Mouse (Mus musculus) midbrain, embryonic 10.5 days (tissue): ENCODE results near the gene Cdk11b. TPM values are rescaled to one million over a fixed set of nuclear protein-coding genes. Genes with fewer than 3 reads are reported as not detected.
A peak's percentile ranks its signal among the peaks of the same experiment; 100 is the strongest.

Experiments
- DNase-seq: peaks from one replicate; pipeline ENCODE4 v3.0.0-alpha.2; 2017; ENCODE audit warnings: low spot score
- H3K27ac ChIP-seq: fragments of 300-500 bp; sonication (generic); replicated peaks from 2 replicates; pipeline ENCODE4 v1.5.1; 2016; ENCODE audit warnings: mild to moderate bottlenecking
- H3K27me3 ChIP-seq: fragments of 300-500 bp; sonication (generic); 2 replicates; pipeline ENCODE4 v1.6.1; 2016; ENCODE audit warnings: low read depth, mild to moderate bottlenecking; ENCODE audit not compliant: poor library complexity, severe bottlenecking
- H3K36me3 ChIP-seq: fragments of 300-500 bp; sonication (generic); 2 replicates; pipeline ENCODE4 v1.6.1; 2016; ENCODE audit warnings: mild to moderate bottlenecking, moderate library complexity
- H3K4me1 ChIP-seq: fragments of 300-500 bp; sonication (generic); 2 replicates; pipeline ENCODE4 v1.6.1; 2016
- H3K4me3 ChIP-seq: fragments of 300-500 bp; sonication (generic); 2 replicates; pipeline ENCODE4 v1.5.1; 2016; ENCODE audit warnings: mild to moderate bottlenecking, moderate library complexity
- H3K9me3 ChIP-seq: fragments of 300-500 bp; sonication (generic); replicated peaks from 2 replicates; pipeline ENCODE4 v1.6.1; 2016; ENCODE audit warnings: mild to moderate bottlenecking
- WGBS: fragments of 180-500 bp; shearing (Covaris S2); methylation state at CpG from one replicate; pipeline ENCODE4 v1.1.7; 2016; 5-methylcytosine and 5-hydroxymethylcytosine counted together
- polyA plus RNA-seq: library from polyadenylated mRNA; unstranded; fragments of >200 nt; fragmentation: Nextera tagmentation; extraction: Ambion mirVana; gene quantifications from 2 replicates; pipeline ENCODE4 v1.2.1, GENCODE M21; 2016

Cdk11b gene
- polyA plus RNA-seq, 1 experiment from 2014 or later: 79.6 TPM

DNA sequence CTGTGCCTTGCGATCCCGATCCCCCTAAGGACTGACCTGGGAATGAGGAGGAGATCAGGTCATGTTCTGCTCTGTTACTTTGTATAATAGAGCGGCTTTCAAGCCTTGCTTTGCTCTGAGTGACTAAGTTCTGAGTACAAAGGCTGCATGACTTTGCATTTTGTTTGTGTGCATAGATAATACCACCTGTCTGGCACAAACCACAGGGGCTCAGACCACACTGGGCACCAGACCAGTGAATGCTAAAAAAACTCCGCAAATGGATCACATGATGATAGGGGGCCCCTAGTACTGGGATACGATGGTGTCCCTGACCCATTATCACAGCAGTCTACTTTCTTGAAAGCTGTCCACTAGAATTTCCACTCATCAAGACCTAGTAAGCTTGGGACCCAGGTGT lies 28.0 kb upstream of the Cdk11b start:
- Histone ChIP-seq H3K36me3 (no peaks in the 10 kb centered on the region), H3K27ac (no peak overlapping the region), H3K9me3 (0 out of 2 replicates have a peak, but pooled peaks cover 2% of the 10 kb centered on the region), H3K4me3 (no peak overlapping the region), H3K27me3 (no peaks in the 10 kb centered on the region), H3K4me1 (peaks cover 6% of the 10 kb centered on the region)
- DNase-seq: no peak
- 81% methylated on average over 5 of the region's 5 CpGs for WGBS

DNA sequence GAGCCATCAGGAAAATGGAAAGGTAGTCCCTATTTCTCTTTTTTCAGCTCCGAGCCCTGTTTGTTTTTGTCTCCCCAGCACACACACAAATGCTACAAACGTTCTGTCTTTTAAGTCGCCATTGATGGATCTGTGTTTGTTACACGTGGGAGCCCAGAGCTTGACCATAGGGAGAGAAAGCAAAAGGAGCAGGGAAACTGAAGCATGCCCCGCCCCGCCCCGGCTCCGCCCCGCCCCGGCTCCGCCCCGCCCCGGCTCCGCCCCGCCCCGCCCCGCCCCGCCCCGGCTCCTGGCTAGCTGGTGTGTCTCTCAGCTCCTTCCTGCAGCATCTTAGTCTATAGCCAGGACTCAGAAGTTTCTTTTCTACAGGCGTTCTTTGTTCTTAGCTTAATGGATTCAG lies 26.1 kb upstream of the Cdk11b start:
- H3K4me3 ChIP-seq: no peak overlapping the region
- H3K4me1 ChIP-seq: peaks cover 20% of the 10 kb centered on the region
- H3K27me3 ChIP-seq: no peaks in the 10 kb centered on the region
- H3K36me3 ChIP-seq: peaks cover 11% of the 10 kb centered on the region
- no peak overlapping the region for H3K27ac ChIP-seq
- 20% methylated on average over 20 of the region's 20 CpGs for WGBS
- 0 out of 2 replicates have a peak, but pooled peaks cover 2% of the 10 kb centered on the region for H3K9me3 ChIP-seq
- DNase-seq: no peak

DNA sequence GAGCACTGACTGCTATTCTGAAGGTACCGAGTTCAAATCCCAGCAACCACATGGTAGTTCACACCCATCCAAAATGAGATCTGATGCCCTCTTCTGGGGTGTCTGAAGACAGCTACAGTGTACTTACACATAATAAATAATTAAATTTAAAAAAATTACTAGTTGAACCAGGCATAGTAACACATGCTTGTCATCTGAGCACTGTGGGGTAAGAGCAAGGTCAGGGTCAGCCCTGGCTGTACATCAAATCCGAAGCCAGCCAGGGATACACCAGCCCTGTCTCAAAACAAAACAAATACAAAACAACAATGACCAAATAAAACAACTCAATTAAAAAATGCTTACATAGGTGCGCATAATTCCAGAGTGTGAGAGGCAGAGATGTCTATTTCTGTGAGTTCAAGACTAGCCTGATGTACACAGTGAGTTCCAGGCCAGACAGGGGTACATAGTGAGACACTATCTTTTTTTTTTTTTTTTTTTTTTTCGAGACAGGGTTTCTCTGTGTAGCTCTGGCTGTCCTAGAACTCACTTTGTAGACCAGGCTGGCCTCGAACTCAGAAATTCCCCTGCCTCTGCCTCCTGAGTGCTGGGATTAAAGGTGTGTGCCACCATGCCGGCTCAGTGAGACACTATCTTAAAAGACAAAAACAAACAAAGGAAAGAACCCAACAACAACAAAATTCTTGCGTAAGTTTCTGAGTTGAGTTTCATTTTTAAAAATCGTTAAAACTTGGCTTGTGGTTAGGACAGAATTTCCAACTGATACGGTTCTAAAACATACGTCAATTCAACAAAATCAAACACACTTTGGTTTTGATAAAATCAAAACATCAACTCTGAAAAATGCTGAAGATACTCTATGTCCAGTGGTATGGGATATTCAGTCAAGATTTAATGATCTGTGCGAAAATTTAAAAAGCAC lies 24.5 kb upstream of the Cdk11b start:
- DNase-seq: no peak
- Histone ChIP-seq H3K27ac (peak overlapping the region; percentile 100), H3K36me3 (peaks cover 27% of the 10 kb centered on the region), H3K9me3 (0 out of 2 replicates have a peak, but pooled peaks cover 2% of the 10 kb centered on the region), H3K27me3 (no peaks in the 10 kb centered on the region), H3K4me3 (peak overlapping the region; percentile 100), H3K4me1 (peaks cover 20% of the 10 kb centered on the region)
- 89% methylated on average over 11 of the region's 11 CpGs for WGBS

DNA sequence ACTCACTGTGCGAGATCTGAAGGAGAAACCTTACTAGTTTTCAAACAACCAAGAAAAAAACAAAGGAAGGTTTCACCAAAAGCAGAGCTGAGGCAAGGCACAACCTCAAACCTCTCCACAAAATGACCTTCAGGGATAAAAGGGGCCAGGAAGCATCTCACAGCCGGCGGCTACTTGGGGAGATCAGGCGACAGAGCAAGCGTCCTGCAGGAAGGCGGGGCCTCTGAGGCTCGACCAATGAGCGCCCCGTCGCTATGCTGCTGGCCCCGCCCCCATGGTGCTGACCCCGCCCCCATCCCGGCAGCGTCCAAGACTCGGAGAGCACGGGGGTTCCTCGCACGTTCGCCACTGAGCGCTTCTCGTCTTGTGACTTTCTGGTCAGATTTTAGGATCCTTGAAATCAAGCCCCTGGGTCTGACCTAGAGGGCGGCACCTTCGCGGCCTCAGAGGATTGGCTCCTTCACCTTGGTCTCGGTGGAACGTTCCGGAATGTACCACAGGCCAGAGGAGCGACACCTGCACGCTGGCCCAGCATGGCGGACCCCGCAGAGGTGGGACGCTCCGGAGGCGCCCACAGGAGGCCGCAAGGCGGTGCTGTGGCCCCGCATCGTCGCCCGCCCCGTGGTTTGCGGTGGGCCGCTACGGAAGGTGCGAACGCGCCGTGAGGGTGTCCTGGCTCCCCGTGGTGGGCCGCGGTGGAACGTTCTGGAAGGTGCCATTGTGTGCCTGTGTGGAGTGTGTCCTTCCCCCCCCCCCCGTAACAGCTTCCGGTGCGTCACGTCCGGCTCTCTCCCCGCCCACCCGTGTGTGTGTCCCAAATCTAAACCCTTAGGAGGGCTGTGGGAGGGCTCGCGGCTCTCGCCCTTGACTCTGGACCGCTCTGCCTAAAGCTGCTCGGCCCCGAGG lies 23.3 kb upstream of the Cdk11b start, which contains the start of gene Slc35e2:
Gene Slc35e2 (plus strand): TSS at position 326 of the 906 bp plus-strand sequence.
- H3K4me1 ChIP-seq: peaks cover 20% of the 10 kb centered on the region
- peaks cover 38% of the 10 kb centered on the region for H3K36me3 ChIP-seq
- H3K9me3 ChIP-seq: 0 out of 2 replicates have a peak, but pooled peaks cover 2% of the 10 kb centered on the region
- peak within 1 kb of the TSS; percentile 100 for H3K4me3 ChIP-seq
- H3K27me3 ChIP-seq: no peaks in the 10 kb centered on the region
- H3K27ac ChIP-seq: peak within 1 kb of the TSS; percentile 100
- WGBS: under 1% methylated on average over 64 of the region's 65 CpGs
- peak; percentile 96 for DNase-seq

DNA sequence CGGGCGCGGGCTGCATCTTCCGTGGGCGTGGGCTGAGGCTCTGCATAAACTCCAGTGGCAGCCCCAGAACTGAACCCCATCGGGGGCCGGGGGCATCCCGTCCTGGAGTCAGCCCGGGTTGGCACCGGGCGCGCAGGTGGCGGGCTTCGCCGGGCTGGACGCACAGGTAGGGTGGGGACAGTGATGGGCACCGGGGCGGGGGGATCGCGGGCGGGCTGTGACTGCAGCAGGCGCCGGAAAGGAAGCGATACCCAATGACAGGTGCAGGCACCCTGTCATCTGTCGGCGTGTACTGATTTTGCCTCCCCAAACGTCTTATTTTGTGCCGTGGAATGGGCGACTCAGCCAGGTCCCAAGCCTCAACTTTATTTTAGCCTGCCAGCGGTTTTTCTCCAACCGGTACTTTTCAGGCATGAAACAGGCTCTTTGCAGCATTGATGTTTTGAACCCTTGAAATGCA lies 22.6 kb upstream of the Cdk11b start:
- no peak for DNase-seq
- peaks cover 45% of the 10 kb centered on the region for H3K36me3 ChIP-seq
- H3K27ac ChIP-seq: peak overlapping the region; percentile 100
- no peaks in the 10 kb centered on the region for H3K27me3 ChIP-seq
- WGBS: 2% methylated on average over 31 of the region's 31 CpGs
- H3K4me1 ChIP-seq: peaks cover 20% of the 10 kb centered on the region
- 0 out of 2 replicates have a peak, but pooled peaks cover 2% of the 10 kb centered on the region for H3K9me3 ChIP-seq
- H3K4me3 ChIP-seq: peak overlapping the region; percentile 100

DNA sequence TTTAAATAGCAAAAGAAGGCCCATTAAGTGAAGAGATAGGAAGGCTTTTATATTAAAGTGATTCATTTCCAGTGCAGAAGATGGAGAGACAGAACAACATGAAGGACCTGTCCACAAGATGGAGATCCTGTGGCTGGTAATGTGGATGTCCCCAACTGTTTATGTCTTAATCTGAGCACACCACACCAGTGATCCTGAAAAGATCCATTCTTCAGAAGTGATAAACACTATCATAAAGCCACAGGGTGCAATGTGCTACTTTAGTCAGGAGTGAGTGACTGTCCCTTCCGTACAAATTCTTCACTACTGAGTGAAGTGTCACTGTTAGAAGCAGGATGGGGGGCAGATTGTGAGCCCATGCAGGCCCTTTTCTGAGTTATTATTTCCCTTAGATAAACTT lies 21.9 kb upstream of the Cdk11b start:
- Histone ChIP-seq H3K9me3 (0 out of 2 replicates have a peak, but pooled peaks cover 2% of the 10 kb centered on the region), H3K36me3 (peaks cover 50% of the 10 kb centered on the region), H3K4me3 (peak overlapping the region; percentile 100), H3K27me3 (no peaks in the 10 kb centered on the region), H3K4me1 (peaks cover 20% of the 10 kb centered on the region), H3K27ac (no peak overlapping the region)
- WGBS: 87% methylated on average over 1 of the region's 1 CpGs
- DNase-seq: no peak

DNA sequence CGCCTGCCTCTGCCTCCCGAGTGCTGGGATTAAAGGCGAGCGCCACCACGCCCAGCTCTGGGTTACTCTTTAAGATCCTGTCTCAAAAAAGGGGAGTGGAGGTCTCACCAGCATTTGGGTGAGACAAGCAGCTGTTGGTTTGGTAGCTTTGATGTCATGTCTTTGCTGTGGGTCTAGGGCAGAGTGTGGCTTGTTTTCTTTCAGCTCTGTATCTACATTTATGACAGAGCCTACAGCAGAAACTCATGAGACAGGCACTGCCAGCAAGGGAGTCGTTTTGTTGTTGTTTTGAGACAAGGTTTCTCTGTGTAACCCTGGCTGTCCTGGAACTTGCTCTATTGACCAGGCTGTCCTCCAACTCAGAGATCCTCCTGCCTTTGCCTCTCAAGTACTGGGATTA lies 20.9 kb upstream of the Cdk11b start:
- peaks cover 53% of the 10 kb centered on the region for H3K36me3 ChIP-seq
- DNase-seq: no peak
- no peaks in the 10 kb centered on the region for H3K27me3 ChIP-seq
- 92% methylated on average over 6 of the region's 6 CpGs for WGBS
- no peak overlapping the region for H3K4me3 ChIP-seq
- no peak overlapping the region for H3K27ac ChIP-seq
- no peaks in the 10 kb centered on the region for H3K9me3 ChIP-seq
- peaks cover 20% of the 10 kb centered on the region for H3K4me1 ChIP-seq

DNA sequence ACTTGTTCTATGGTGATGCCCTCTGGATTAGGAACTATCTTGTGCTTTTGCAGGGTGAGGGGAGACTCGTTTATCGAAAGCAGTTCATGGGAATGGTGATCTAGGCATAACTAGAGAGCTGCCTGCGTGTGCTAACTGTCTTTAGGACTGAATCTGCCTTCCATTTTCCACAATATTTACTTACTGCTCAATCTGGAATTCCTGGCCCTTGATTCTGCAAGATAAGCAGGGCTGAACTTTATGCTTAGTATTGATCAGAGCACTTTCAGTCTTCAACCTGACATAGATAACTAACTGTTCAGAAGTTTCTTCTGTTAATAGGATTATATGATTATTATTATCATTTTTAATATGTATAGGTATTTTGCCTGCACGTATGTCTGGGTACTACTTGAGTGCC lies 19.5 kb upstream of the Cdk11b start:
- DNase-seq: no peak
- WGBS: 92% methylated on average over 4 of the region's 4 CpGs
- Histone ChIP-seq H3K36me3 (peaks cover 63% of the 10 kb centered on the region), H3K4me1 (peaks cover 20% of the 10 kb centered on the region), H3K27ac (no peak overlapping the region), H3K9me3 (no peaks in the 10 kb centered on the region), H3K27me3 (no peaks in the 10 kb centered on the region), H3K4me3 (no peak overlapping the region)

DNA sequence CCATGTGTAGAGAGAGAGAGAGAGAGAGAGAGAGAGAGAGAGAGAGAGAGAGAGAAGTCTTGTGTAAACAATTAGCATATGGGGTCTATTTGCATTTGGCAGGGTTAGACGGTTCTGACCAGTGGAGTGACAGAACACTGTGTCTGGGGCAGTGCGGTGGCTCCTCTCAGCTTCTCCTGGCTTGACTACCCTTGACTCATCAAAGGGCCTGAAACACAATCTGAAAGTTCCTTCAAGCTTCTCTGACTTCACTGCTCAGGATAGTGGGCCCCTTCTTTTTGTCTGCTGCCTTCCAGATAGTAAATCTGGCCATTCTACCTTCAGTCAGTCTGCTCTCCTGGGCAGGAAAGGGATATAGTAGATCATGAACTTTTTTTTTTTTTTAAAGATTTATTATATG lies 17.8 kb upstream of the Cdk11b start:
- WGBS: 80% methylated on average over 2 of the region's 2 CpGs
- H3K27ac ChIP-seq: no peak overlapping the region
- no peaks in the 10 kb centered on the region for H3K9me3 ChIP-seq
- no peak overlapping the region for H3K4me3 ChIP-seq
- H3K27me3 ChIP-seq: no peaks in the 10 kb centered on the region
- H3K4me1 ChIP-seq: peaks cover 13% of the 10 kb centered on the region
- DNase-seq: no peak
- H3K36me3 ChIP-seq: peaks cover 77% of the 10 kb centered on the region

DNA sequence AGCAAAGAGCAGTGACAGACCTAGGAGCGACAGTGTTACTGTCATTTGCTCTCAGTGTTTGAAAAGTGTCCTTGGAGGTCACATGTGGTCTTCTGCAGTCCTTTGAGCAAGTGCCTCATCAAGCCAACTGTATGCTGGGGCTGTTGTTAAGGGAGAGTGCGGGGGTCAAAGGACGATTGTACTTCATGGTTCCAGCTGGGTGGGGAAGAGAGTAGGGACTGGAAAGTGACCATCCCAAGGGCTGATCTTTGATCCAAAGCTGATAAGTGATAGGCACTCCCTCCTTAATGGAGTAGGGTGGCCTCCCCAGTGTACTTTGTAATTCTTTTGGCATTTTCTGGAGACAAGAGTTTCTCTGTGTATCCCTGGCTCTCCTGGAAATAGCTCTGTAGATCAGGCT lies 12.8 kb upstream of the Cdk11b start:
- Histone ChIP-seq H3K36me3 (peaks cover 80% of the 10 kb centered on the region), H3K4me1 (no peaks in the 10 kb centered on the region), H3K27me3 (no peaks in the 10 kb centered on the region), H3K4me3 (no peak overlapping the region), H3K27ac (no peak overlapping the region), H3K9me3 (no peaks in the 10 kb centered on the region)
- WGBS: 97% methylated on average over 3 of the region's 3 CpGs
- no peak for DNase-seq

DNA sequence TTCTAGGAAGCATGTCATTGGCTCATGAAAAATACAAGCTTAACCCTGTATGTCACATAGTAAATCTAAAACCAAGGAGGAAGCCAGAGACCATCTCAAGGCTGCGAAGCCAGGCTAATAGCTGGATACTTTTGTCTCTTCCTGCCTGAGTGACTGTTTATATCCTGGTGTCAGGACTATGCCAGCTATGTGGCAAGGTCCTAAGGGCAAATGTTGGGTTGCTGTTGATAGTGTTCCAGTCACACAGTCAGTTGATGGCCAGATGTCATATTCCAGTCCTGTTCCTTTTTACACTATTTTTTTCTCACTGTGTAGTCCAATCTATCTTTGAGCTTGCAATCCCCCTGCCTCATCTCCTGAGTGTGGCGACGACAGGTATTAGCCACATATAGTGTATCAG lies 11.4 kb upstream of the Cdk11b start:
- WGBS: 97% methylated on average over 3 of the region's 3 CpGs
- no peak for DNase-seq
- peaks cover 85% of the 10 kb centered on the region for H3K36me3 ChIP-seq

DNA sequence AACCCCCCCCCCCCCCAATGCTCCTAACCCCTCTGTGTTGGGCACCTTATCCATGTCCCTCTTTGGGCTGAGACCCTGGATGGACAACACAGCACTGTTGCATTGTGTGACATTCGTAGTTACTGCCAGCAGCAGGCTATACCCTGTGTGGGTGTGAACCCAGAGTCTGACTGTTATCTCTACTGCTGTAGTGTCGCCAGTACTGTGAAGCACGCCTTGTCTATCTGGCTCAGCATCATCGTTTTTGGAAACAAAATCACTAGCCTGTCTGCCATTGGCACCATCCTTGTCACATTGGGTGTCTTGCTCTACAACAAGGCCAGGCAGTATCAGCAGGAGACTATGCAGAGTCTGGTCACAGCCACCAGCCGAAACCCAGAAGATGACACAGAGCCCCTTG lies 6.3 kb upstream of the Cdk11b start:
- H3K9me3 ChIP-seq: no peaks in the 10 kb centered on the region
- no peak overlapping the region for H3K27ac ChIP-seq
- no peaks in the 10 kb centered on the region for H3K27me3 ChIP-seq
- no peak for DNase-seq
- peaks cover 2% of the 10 kb centered on the region; the same call in 1 of the 2 replicates for H3K4me1 ChIP-seq
- H3K36me3 ChIP-seq: peaks cover 82% of the 10 kb centered on the region
- 91% methylated on average over 5 of the region's 5 CpGs for WGBS
- no peak overlapping the region for H3K4me3 ChIP-seq

More for the DNA sequence above, 11.4 kb upstream of the Cdk11b start:
- Histone ChIP-seq H3K27me3 (no peaks in the 10 kb centered on the region), H3K4me3 (no peak overlapping the region), H3K27ac (no peak overlapping the region), H3K9me3 (no peaks in the 10 kb centered on the region), H3K4me1 (no peaks in the 10 kb centered on the region)
